Mouse (Mus musculus) CH12.LX (cell line): ENCODE measurements around the gene Il17f.

Experiments used
- CTCF ChIP-seq, 2 experiments: IDR thresholded peaks in 1 of 2; conservative IDR thresholded peaks in 1 of 2; 2 replicates each; pipeline ENCODE4 v1.5.1; 2011 to 2012; ENCODE audit warnings: low read depth in 2 of 2, low read length in 2 of 2, improper control_type of control experiment in 1 of 2, inconsistent platforms in 1 of 2, mild to moderate bottlenecking in 1 of 2, moderate library complexity in 1 of 2
- EP300 ChIP-seq: IDR thresholded peaks from 2 replicates; pipeline ENCODE4 v1.6.1; 2011; ENCODE audit warnings: low read length, improper control_type of control experiment
- POLR2A ChIP-seq: IDR thresholded peaks from 2 replicates; pipeline ENCODE4 v1.6.1; 2011; ENCODE audit warnings: low read depth, mild to moderate bottlenecking, improper control_type of control experiment, low read length
- TBP ChIP-seq: conservative IDR thresholded peaks from 2 replicates; pipeline ENCODE4 v1.6.1; 2011; ENCODE audit warnings: low read depth, low read length, improper control_type of control experiment
- TCF12 ChIP-seq: IDR thresholded peaks from 2 replicates; pipeline ENCODE4 v1.6.1; 2014; ENCODE audit warnings: low read depth, mild to moderate bottlenecking, inconsistent platforms, low read length, improper control_type of control experiment
- ZNF384 ChIP-seq: IDR thresholded peaks from 2 replicates; pipeline ENCODE4 v1.6.1; 2012; ENCODE audit warnings: low read depth, low read length, improper control_type of control experiment, inconsistent platforms

GRCm38 (mm10) chr1:20828061-20828460 lies 37.6 kb upstream of the Il17f start:
- no peak for TF ChIP-seq ZNF384
- TF ChIP-seq POLR2A: no peak
- TF ChIP-seq TCF12: no peak
- TF ChIP-seq CTCF (conservative IDR thresholded peaks at IDR 0.05 in 1 of 2, IDR thresholded peaks at IDR 0.05 in 1 of 2; ENCODE audit: low read depth in 2 of 2, low read length in 2 of 2): no peak
- TF ChIP-seq EP300: no peak
- TF ChIP-seq TBP: no peak
